Mouse (Mus musculus) limb, embryonic 13.5 days (tissue): ENCODE results near the gene Zfp839. TPM values are rescaled to one million over a fixed set of nuclear protein-coding genes. Genes with fewer than 3 reads are reported as not detected.

ENCODE experiments used
- ATAC-seq: fragments of 200-750 bp; cut with Nextera tagmentation; 2 replicates; pipeline ENCODE4 v1.8.0; 2017; ENCODE audit warnings: low read depth, moderate number of reproducible peaks, moderate TSS enrichment; ENCODE audit not compliant: low FRiP score
- H3K27ac ChIP-seq: fragments of 300-500 bp; sonication (generic); 2 replicates; pipeline ENCODE4 v1.5.1; 2015; ENCODE audit warnings: inconsistent platforms, mild to moderate bottlenecking, moderate library complexity
- H3K27me3 ChIP-seq: fragments of 300-500 bp; sonication (generic); 2 replicates; pipeline ENCODE4 v1.6.1; 2015; ENCODE audit warnings: mild to moderate bottlenecking, inconsistent platforms
- H3K36me3 ChIP-seq: fragments of 300-500 bp; sonication (generic); 2 replicates; pipeline ENCODE4 v1.6.1; 2015; ENCODE audit warnings: inconsistent platforms, mild to moderate bottlenecking, moderate library complexity
- H3K4me1 ChIP-seq: fragments of 300-500 bp; sonication (generic); 2 replicates; pipeline ENCODE4 v1.6.1; 2015; ENCODE audit warnings: inconsistent platforms
- H3K4me2 ChIP-seq: fragments of 300-500 bp; sonication (generic); replicated peaks from 2 replicates; pipeline ENCODE4 v1.6.1; 2015; ENCODE audit warnings: inconsistent platforms, mild to moderate bottlenecking, moderate library complexity
- H3K4me3 ChIP-seq: fragments of 300-500 bp; sonication (generic); 2 replicates; pipeline ENCODE4 v1.5.1; 2015; ENCODE audit warnings: moderate library complexity, mild to moderate bottlenecking, inconsistent platforms
- H3K9ac ChIP-seq: fragments of 300-500 bp; sonication (generic); 2 replicates; pipeline ENCODE4 v1.6.1; 2015; ENCODE audit warnings: mild to moderate bottlenecking, inconsistent platforms
- H3K9me3 ChIP-seq: fragments of 300-500 bp; sonication (generic); 2 replicates; pipeline ENCODE4 v1.6.1; 2016; ENCODE audit warnings: inconsistent platforms
- WGBS: fragments of 180-500 bp; shearing (Covaris S2); methylation state at CpG from one replicate; pipeline ENCODE4 v1.1.7; 2015; 5-methylcytosine and 5-hydroxymethylcytosine counted together
- polyA plus RNA-seq: library from polyadenylated mRNA; unstranded; fragments of >200 nt; fragmentation: Nextera tagmentation; extraction: Ambion mirVana; gene quantifications from 2 replicates; pipeline ENCODE4 v1.2.1, GENCODE M21; 2015

Zfp839 gene
- polyA plus RNA-seq, 1 experiment from 2014 or later = 7.0 TPM

GRCm38 (mm10) chr12:110860293-110860692 is 10.2 kb downstream of the Zfp839 start:
- Histone ChIP-seq H3K36me3 (peaks cover 71% of the 10 kb centered on the region), H3K9ac (no peak overlapping the region), H3K9me3 (no peaks in the 10 kb centered on the region), H3K4me3 (no peak overlapping the region), H3K27ac (no peak overlapping the region), H3K4me1 (no peaks in the 10 kb centered on the region), H3K27me3 (no peaks in the 10 kb centered on the region), H3K4me2 (no peak overlapping the region)
- ATAC-seq = no peak

DNA sequence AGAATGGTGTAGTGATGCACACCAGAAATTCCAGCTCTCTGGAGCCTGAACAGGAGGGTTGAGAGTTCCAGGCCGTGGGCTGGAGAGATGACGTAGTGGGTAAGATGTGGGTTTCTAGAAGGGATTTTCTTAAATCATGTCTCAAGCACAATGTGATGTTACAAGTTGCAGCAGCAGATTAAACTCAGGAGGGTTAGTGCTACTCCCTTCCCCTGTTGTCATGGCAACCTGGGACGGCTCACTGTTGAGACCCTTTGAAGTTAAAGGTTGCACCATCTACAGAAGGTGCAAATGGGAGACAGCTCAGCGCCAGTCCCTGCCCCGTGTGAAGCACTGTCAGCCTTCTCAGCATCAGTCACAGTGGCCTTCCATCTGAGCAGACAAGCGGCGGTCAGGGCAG is 11.2 kb downstream of the Zfp839 start:
- no peaks in the 10 kb centered on the region for H3K27me3 ChIP-seq
- H3K9ac ChIP-seq = no peak overlapping the region; the same call in 1 of the 2 replicates
- no peaks in the 10 kb centered on the region for H3K9me3 ChIP-seq
- peaks cover 71% of the 10 kb centered on the region for H3K36me3 ChIP-seq
- ATAC-seq = no peak
- H3K27ac ChIP-seq = no peak overlapping the region
- H3K4me2 ChIP-seq = no peak overlapping the region
- no peaks in the 10 kb centered on the region for H3K4me1 ChIP-seq
- no peak overlapping the region for H3K4me3 ChIP-seq
- 31% methylated on average over 7 of the region's 7 CpGs for WGBS

GRCm38 (mm10) chr12:110864008-110864407 is 14.0 kb downstream of the Zfp839 start:
- H3K4me2 ChIP-seq = no peak overlapping the region
- no peaks in the 10 kb centered on the region for H3K4me1 ChIP-seq
- no peaks in the 10 kb centered on the region for H3K9me3 ChIP-seq
- ATAC-seq = no peak
- no peaks in the 10 kb centered on the region for H3K27me3 ChIP-seq
- no peak overlapping the region for H3K9ac ChIP-seq
- H3K27ac ChIP-seq = no peak overlapping the region
- WGBS = 95% methylated on average over 6 of the region's 6 CpGs
- no peak overlapping the region for H3K4me3 ChIP-seq
- peaks cover 83% of the 10 kb centered on the region for H3K36me3 ChIP-seq

- Histone ChIP-seq H3K9me3 (no peaks in the 10 kb centered on the region), H3K4me3 (no peak overlapping the region), H3K27me3 (no peaks in the 10 kb centered on the region), H3K4me1 (no peaks in the 10 kb centered on the region), H3K9ac (no peak overlapping the region), H3K27ac (no peak overlapping the region), H3K4me2 (no peak overlapping the region), H3K36me3 (peaks cover 87% of the 10 kb centered on the region)
- ATAC-seq = no peak
- 82% methylated on average over 5 of the region's 6 CpGs for WGBS
These were observed 15.5 kb downstream of the Zfp839 start for GRCm38 (mm10) chr12:110865571-110865970.

GRCm38 (mm10) chr12:110865989-110866388 is 15.9 kb downstream of the Zfp839 start:
- no peak overlapping the region for H3K9ac ChIP-seq

DNA sequence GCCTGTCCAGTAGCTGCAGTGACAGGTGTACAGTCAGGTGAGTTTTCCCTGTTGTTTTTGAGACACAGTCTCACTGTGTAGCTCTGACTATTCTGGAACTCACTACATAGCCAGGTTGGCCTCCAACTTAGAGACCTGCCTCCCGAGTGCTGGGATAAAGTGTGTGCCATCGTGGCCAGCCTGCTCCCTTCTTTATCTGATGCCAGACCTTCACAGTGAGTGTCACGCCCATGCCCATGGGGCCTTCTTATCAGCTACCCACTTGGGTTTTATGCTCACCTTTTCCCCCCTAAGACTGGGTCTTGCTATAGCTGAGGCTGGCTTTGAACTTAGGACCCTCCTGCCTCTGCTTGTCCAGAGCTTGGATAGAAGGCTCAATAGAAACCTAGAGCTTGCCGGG is 20.1 kb downstream of the Zfp839 start:
- no peak overlapping the region for H3K27ac ChIP-seq
- no peak overlapping the region for H3K4me2 ChIP-seq
- 84% methylated on average over 4 of the region's 4 CpGs for WGBS
- no peak for ATAC-seq
- H3K4me1 ChIP-seq = no peaks in the 10 kb centered on the region
- no peaks in the 10 kb centered on the region for H3K9me3 ChIP-seq
- no peak overlapping the region for H3K4me3 ChIP-seq
- H3K9ac ChIP-seq = no peak overlapping the region
- H3K36me3 ChIP-seq = peaks cover 95% of the 10 kb centered on the region
- no peaks in the 10 kb centered on the region for H3K27me3 ChIP-seq

More at GRCm38 (mm10) chr12:110865989-110866388, 15.9 kb downstream of the Zfp839 start:
- H3K9me3 ChIP-seq = no peaks in the 10 kb centered on the region
- H3K4me2 ChIP-seq = no peak overlapping the region
- H3K27ac ChIP-seq = no peak overlapping the region
- H3K4me1 ChIP-seq = no peaks in the 10 kb centered on the region
- no peak for ATAC-seq
- H3K27me3 ChIP-seq = no peaks in the 10 kb centered on the region
- H3K4me3 ChIP-seq = no peak overlapping the region
- peaks cover 88% of the 10 kb centered on the region for H3K36me3 ChIP-seq
- WGBS = 87% methylated on average over 10 of the region's 10 CpGs

- H3K4me2 ChIP-seq = no peak overlapping the region
- WGBS = 92% methylated on average over 5 of the region's 5 CpGs
- no peak overlapping the region for H3K27ac ChIP-seq
- no peak overlapping the region for H3K9ac ChIP-seq
- no peaks in the 10 kb centered on the region for H3K27me3 ChIP-seq
- no peaks in the 10 kb centered on the region for H3K9me3 ChIP-seq
- no peak for ATAC-seq
- no peak overlapping the region for H3K4me3 ChIP-seq
- H3K4me1 ChIP-seq = no peaks in the 10 kb centered on the region
- H3K36me3 ChIP-seq = peaks cover 96% of the 10 kb centered on the region
These were observed 21.2 kb downstream of the Zfp839 start for GRCm38 (mm10) chr12:110871247-110871646.

GRCm38 (mm10) chr12:110875351-110875750 is 25.3 kb downstream of the Zfp839 start:
- H3K9ac ChIP-seq = no peak overlapping the region
- H3K4me3 ChIP-seq = no peak overlapping the region
- no peak overlapping the region for H3K4me2 ChIP-seq
- no peak for ATAC-seq
- H3K27ac ChIP-seq = no peak overlapping the region
- 80% methylated on average over 2 of the region's 2 CpGs for WGBS
- H3K36me3 ChIP-seq = peaks cover 93% of the 10 kb centered on the region
- no peaks in the 10 kb centered on the region for H3K27me3 ChIP-seq
- H3K4me1 ChIP-seq = no peaks in the 10 kb centered on the region
- H3K9me3 ChIP-seq = no peaks in the 10 kb centered on the region

- Histone ChIP-seq H3K27me3 (no peaks in the 10 kb centered on the region), H3K9ac (no peak overlapping the region), H3K9me3 (no peaks in the 10 kb centered on the region), H3K4me1 (no peaks in the 10 kb centered on the region), H3K27ac (no peak overlapping the region), H3K36me3 (peaks cover 55% of the 10 kb centered on the region), H3K4me3 (no peak overlapping the region), H3K4me2 (no peak overlapping the region)
- 88% methylated on average over 7 of the region's 7 CpGs for WGBS
- no peak for ATAC-seq
These were observed 32.2 kb downstream of the Zfp839 start for GRCm38 (mm10) chr12:110882291-110882690.

GRCm38 (mm10) chr12:110885251-110885650 is 35.2 kb downstream of the Zfp839 start:
- no peak for ATAC-seq
- Histone ChIP-seq H3K4me2 (no peak overlapping the region), H3K4me3 (no peak overlapping the region), H3K9ac (no peak overlapping the region), H3K4me1 (peaks cover 16% of the 10 kb centered on the region), H3K36me3 (peaks cover 29% of the 10 kb centered on the region), H3K9me3 (no peaks in the 10 kb centered on the region), H3K27me3 (no peaks in the 10 kb centered on the region), H3K27ac (no peak overlapping the region)
- 87% methylated on average over 2 of the region's 2 CpGs for WGBS

- Histone ChIP-seq H3K36me3 (peaks cover 8% of the 10 kb centered on the region), H3K4me3 (peak overlapping the region; percentile 82), H3K27ac (peak overlapping the region; percentile 22; the same call in 1 of the 2 replicates), H3K9me3 (no peaks in the 10 kb centered on the region), H3K9ac (peak overlapping the region; percentile 84), H3K4me1 (peaks cover 18% of the 10 kb centered on the region), H3K4me2 (peak overlapping the region; percentile 95), H3K27me3 (no peaks in the 10 kb centered on the region)
- no peak for ATAC-seq
- WGBS = 42% methylated on average over 12 of the region's 12 CpGs
These were observed 38.1 kb downstream of the Zfp839 start for GRCm38 (mm10) chr12:110888106-110888505.

- Histone ChIP-seq H3K27me3 (no peaks in the 10 kb centered on the region), H3K4me1 (peaks cover 18% of the 10 kb centered on the region), H3K9ac (peak overlapping the region; percentile 84), H3K9me3 (no peaks in the 10 kb centered on the region), H3K36me3 (peaks cover 3% of the 10 kb centered on the region), H3K27ac (peak overlapping the region; percentile 22; the same call in 1 of the 2 replicates), H3K4me3 (peak overlapping the region; percentile 82), H3K4me2 (peak overlapping the region; percentile 95)
- under 1% methylated on average over 24 of the region's 25 CpGs for WGBS
- ATAC-seq = peak; percentile 8; the same call in 1 of the 2 replicates
These were observed 38.6 kb downstream of the Zfp839 start for GRCm38 (mm10) chr12:110888606-110889005.
